Mouse (Mus musculus) MEL (cell line): ENCODE data around the gene Zfyve9. TPM values are rescaled to one million over a fixed set of nuclear protein-coding genes. Genes with fewer than 3 reads are reported as not detected.

Experiments used
- DNase-seq: peaks from one replicate; pipeline ENCODE4 v3.0.0; 2011; ENCODE audit warnings: low read depth, low spot score
- H3K27ac ChIP-seq: 2 replicates; pipeline ENCODE4 v1.5.1; 2012; ENCODE audit warnings: low read depth, mild to moderate bottlenecking, control low read depth, low read length, moderate library complexity; ENCODE audit not compliant: control insufficient read depth
- H3K27me3 ChIP-seq, 2 experiments: fragments of 150-350 bp in 1 of 2; sonication (generic) in 1 of 2; 2 replicates each; pipeline ENCODE4 v1.6.1; 2012; ENCODE audit warnings: low read length in 2 of 2, mild to moderate bottlenecking in 2 of 2, improper control_type of control experiment in 1 of 2, moderate library complexity in 1 of 2; ENCODE audit not compliant: insufficient read depth in 2 of 2, control insufficient read depth in 1 of 2
- H3K36me3 ChIP-seq, 2 experiments: 2 replicates each; pipeline ENCODE4 v1.6.1; 2012 to 2014; ENCODE audit warnings: low read length in 2 of 2, improper control_type of control experiment in 1 of 2, inconsistent platforms in 1 of 2, mild to moderate bottlenecking in 1 of 2; ENCODE audit not compliant: insufficient read depth in 2 of 2, control insufficient read depth in 1 of 2
- H3K4me1 ChIP-seq, 2 experiments: fragments of 150-350 bp in 1 of 2; sonication (generic) in 1 of 2; 2 replicates each; pipeline ENCODE4 v1.6.1; 2012; ENCODE audit warnings: low read length in 2 of 2, improper control_type of control experiment in 1 of 2, mild to moderate bottlenecking in 1 of 2; ENCODE audit not compliant: insufficient read depth in 2 of 2, control insufficient read depth in 1 of 2
- H3K4me3 ChIP-seq, 2 experiments: fragments of 150-350 bp in 1 of 2; sonication (generic) in 1 of 2; 2 replicates each; pipeline ENCODE4 v1.5.1; 2012; ENCODE audit warnings: low read depth in 2 of 2, low read length in 2 of 2, mild to moderate bottlenecking in 2 of 2, moderate library complexity in 2 of 2, control low read depth in 1 of 2, improper control_type of control experiment in 1 of 2; ENCODE audit not compliant: control insufficient read depth in 1 of 2, insufficient read depth in 1 of 2
- H3K79me2 ChIP-seq: 2 replicates; pipeline ENCODE4 v1.6.1; 2012; ENCODE audit warnings: mild to moderate bottlenecking, low read length, moderate library complexity; ENCODE audit not compliant: control insufficient read depth, poor library complexity, insufficient read depth
- H3K9ac ChIP-seq: 2 replicates; pipeline ENCODE4 v1.6.1; 2012; ENCODE audit warnings: low read depth, mild to moderate bottlenecking, control low read depth, low read length, moderate library complexity; ENCODE audit not compliant: control insufficient read depth, poor library complexity, severe bottlenecking
- H3K9me3 ChIP-seq: fragments of 150-350 bp; sonication (generic); replicated peaks from 2 replicates; pipeline ENCODE4 v1.6.1; 2012; ENCODE audit warnings: mild to moderate bottlenecking, low read length, improper control_type of control experiment, moderate library complexity; ENCODE audit not compliant: insufficient read depth
- CTCF ChIP-seq, 3 experiments: IDR thresholded peaks in 2 of 3; conservative IDR thresholded peaks in 1 of 3; 2 replicates each; pipeline ENCODE4 v1.5.1; 2011 to 2012; ENCODE audit warnings: low read length in 3 of 3, low read depth in 2 of 3, mild to moderate bottlenecking in 2 of 3, improper control_type of control experiment in 1 of 3, inconsistent platforms in 1 of 3, mixed read lengths in 1 of 3, moderate library complexity in 1 of 3; ENCODE audit not compliant: control insufficient read depth in 1 of 3, insufficient read depth in 1 of 3, poor library complexity in 1 of 3, severe bottlenecking in 1 of 3
- ETS1 ChIP-seq: IDR thresholded peaks from 2 replicates; pipeline ENCODE4 v1.6.1; 2012; ENCODE audit warnings: low read depth, mild to moderate bottlenecking, inconsistent platforms, low read length, improper control_type of control experiment, moderate library complexity
- GABPA ChIP-seq: IDR thresholded peaks from 2 replicates; pipeline ENCODE4 v1.6.1; 2012; ENCODE audit warnings: low read depth, mild to moderate bottlenecking, inconsistent platforms, low read length, improper control_type of control experiment, moderate library complexity
- KAT2A ChIP-seq: conservative IDR thresholded peaks from 2 replicates; pipeline ENCODE4 v1.6.1; 2012; ENCODE audit warnings: low read depth, low read length, improper control_type of control experiment, inconsistent platforms
- MAZ ChIP-seq: IDR thresholded peaks from 2 replicates; pipeline ENCODE4 v1.6.1; 2012; ENCODE audit warnings: low read depth, mild to moderate bottlenecking, inconsistent platforms, low read length, improper control_type of control experiment
- MEF2A ChIP-seq: IDR thresholded peaks from 2 replicates; pipeline ENCODE4 v1.6.1; 2014; ENCODE audit warnings: low read depth, mild to moderate bottlenecking, inconsistent platforms, low read length, improper control_type of control experiment; ENCODE audit not compliant: poor library complexity, insufficient replicate concordance, severe bottlenecking; ENCODE audit errors: extremely low read depth
- MXI1 ChIP-seq: IDR thresholded peaks from 2 replicates; pipeline ENCODE4 v1.6.1; 2011; ENCODE audit warnings: mild to moderate bottlenecking, low read depth, low read length, improper control_type of control experiment
- MYB ChIP-seq: IDR thresholded peaks from 2 replicates; pipeline ENCODE4 v1.6.1; 2011; ENCODE audit warnings: mild to moderate bottlenecking, low read depth, low read length, improper control_type of control experiment
- NRF1 ChIP-seq: IDR thresholded peaks from 2 replicates; pipeline ENCODE4 v1.6.1; 2014; ENCODE audit warnings: low read depth, mild to moderate bottlenecking, inconsistent platforms, low read length, improper control_type of control experiment, moderate library complexity; ENCODE audit not compliant: poor library complexity, insufficient read depth, severe bottlenecking
- POLR2AphosphoS2 ChIP-seq: IDR thresholded peaks from 2 replicates; pipeline ENCODE4 v1.6.1; 2011; ENCODE audit warnings: low read length, improper control_type of control experiment
- POLR2AphosphoS5 ChIP-seq: IDR thresholded peaks from 2 replicates; pipeline ENCODE4 v1.6.1; 2012; ENCODE audit warnings: low read depth, borderline replicate concordance, mild to moderate bottlenecking, inconsistent platforms, low read length, moderate library complexity, mixed read lengths
- RAD21 ChIP-seq: IDR thresholded peaks from 2 replicates; pipeline ENCODE4 v1.6.1; 2011; ENCODE audit warnings: mild to moderate bottlenecking, low read depth, low read length, improper control_type of control experiment
- SMC3 ChIP-seq: IDR thresholded peaks from 2 replicates; pipeline ENCODE4 v1.6.1; 2011; ENCODE audit warnings: low read depth, low read length, improper control_type of control experiment
- UBTF ChIP-seq: IDR thresholded peaks from 2 replicates; pipeline ENCODE4 v1.6.1; 2012; ENCODE audit warnings: low read depth, mild to moderate bottlenecking, inconsistent platforms, low read length, improper control_type of control experiment, moderate library complexity, borderline replicate concordance; ENCODE audit not compliant: insufficient read depth
- USF2 ChIP-seq, 2 experiments: IDR thresholded peaks; 2 replicates each; pipeline ENCODE4 v1.6.1; 2011 to 2012; ENCODE audit warnings: improper control_type of control experiment in 2 of 2, low read length in 2 of 2, borderline replicate concordance in 1 of 2, inconsistent platforms in 1 of 2, low read depth in 1 of 2, mild to moderate bottlenecking in 1 of 2; ENCODE audit not compliant: insufficient read depth in 1 of 2
- ZC3H11A ChIP-seq: IDR thresholded peaks from 2 replicates; pipeline ENCODE4 v1.6.1; 2012; ENCODE audit warnings: low read depth, mild to moderate bottlenecking, inconsistent platforms, low read length, improper control_type of control experiment
- polyA plus RNA-seq, 2 experiments: library from polyadenylated mRNA; stranded (reverse) in 1 of 2; unstranded in 1 of 2; fragments of >175 nt in 1 of 2; fragments of >200 nt in 1 of 2; gene quantifications; 2 replicates each; pipeline versions ENCODE4 v1.2.1 to v1.2.4; 2012; ENCODE audit warnings: low replicate concordance in 2 of 2, low read depth in 1 of 2; ENCODE audit not compliant: insufficient read length in 2 of 2, insufficient read depth in 1 of 2, missing spikeins in 1 of 2
- total RNA-seq: library from RNA; depleted of rRNA; stranded (reverse); fragments of 300-350 nt; gene quantifications from 2 replicates; pipeline ENCODE4 v1.2.3, GENCODE M21; 2012

Gene Zfyve9
- total and polyA plus RNA-seq, 3 experiments: 0.14 TPM; not detected in 2

- H3K9ac ChIP-seq: no peak overlapping the region
- H3K9me3 ChIP-seq: no peaks in the 10 kb centered on the region
- H3K79me2 ChIP-seq: no peaks in the 10 kb centered on the region
- no peak overlapping the region for H3K4me3 ChIP-seq
- DNase-seq: peak; percentile 62
- no peak overlapping the region for H3K27ac ChIP-seq
- H3K36me3 ChIP-seq: no peaks in the 10 kb centered on the region
- H3K27me3 ChIP-seq: peaks cover 12 to 37% of the 10 kb centered on the region in 2 experiments
- H3K4me1 ChIP-seq: no peaks in the 10 kb centered on the region
- TF ChIP-seq ETS1: no peak
- peak; percentile 53 for TF ChIP-seq ZC3H11A
- TF ChIP-seq KAT2A: no peak
- peak; percentile 83 for TF ChIP-seq SMC3
- peak; percentile 64 for TF ChIP-seq RAD21
- peak; percentile 61 to 80 (median 74) for TF ChIP-seq CTCF (IDR thresholded peaks at IDR 0.05 in 2 of 3, conservative IDR thresholded peaks at IDR 0.05 in 1 of 3; ENCODE audit: control insufficient read depth in 1 of 3, insufficient read depth in 1 of 3, low read depth in 2 of 3, low read length in 3 of 3, poor library complexity in 1 of 3, severe bottlenecking in 1 of 3)
- TF ChIP-seq MXI1: no peak
- TF ChIP-seq MAZ: peak; percentile 50; the same call in 1 of the 2 replicates
These were observed 17.7 kb upstream of the Zfyve9 start for GRCm38 (mm10) chr4:108798083-108798830.

GRCm38 (mm10) chr4:108796701-108797100, 16.1 kb upstream of the Zfyve9 start:
- no peak overlapping the region for H3K27ac ChIP-seq
- TF ChIP-seq MYB: no peak
- no peak for TF ChIP-seq KAT2A
- no peak for TF ChIP-seq CTCF (IDR thresholded peaks at IDR 0.05 in 2 of 3, conservative IDR thresholded peaks at IDR 0.05 in 1 of 3; ENCODE audit: control insufficient read depth in 1 of 3, insufficient read depth in 1 of 3, low read depth in 2 of 3, low read length in 3 of 3, poor library complexity in 1 of 3, severe bottlenecking in 1 of 3)
- no peak for TF ChIP-seq POLR2AphosphoS2
- TF ChIP-seq SMC3: no peak
- TF ChIP-seq GABPA: no peak
- no peak for TF ChIP-seq RAD21
- TF ChIP-seq MAZ: no peak
- TF ChIP-seq MEF2A: no peak
- TF ChIP-seq USF2 (IDR thresholded peaks at IDR 0.05; ENCODE audit: borderline replicate concordance in 1 of 2, insufficient read depth in 1 of 2, low read depth in 1 of 2, low read length in 2 of 2): no peak
- TF ChIP-seq UBTF: no peak
- TF ChIP-seq POLR2AphosphoS5: no peak
- TF ChIP-seq NRF1: no peak
- TF ChIP-seq, all 39 proteins: peak for 0
- H3K27me3 ChIP-seq: peaks cover 13 to 30% of the 10 kb centered on the region in 2 experiments
- DNase-seq: no peak
- H3K9me3 ChIP-seq: no peaks in the 10 kb centered on the region
- no peaks in the 10 kb centered on the region for H3K79me2 ChIP-seq
- H3K4me3 ChIP-seq: no peak overlapping the region
- H3K4me1 ChIP-seq: no peaks in the 10 kb centered on the region
- H3K36me3 ChIP-seq: no peaks in the 10 kb centered on the region
- H3K9ac ChIP-seq: no peak overlapping the region
